Comparison of ENCODE assay signal across 32 mouse cellular contexts in the genomic region with DNA sequence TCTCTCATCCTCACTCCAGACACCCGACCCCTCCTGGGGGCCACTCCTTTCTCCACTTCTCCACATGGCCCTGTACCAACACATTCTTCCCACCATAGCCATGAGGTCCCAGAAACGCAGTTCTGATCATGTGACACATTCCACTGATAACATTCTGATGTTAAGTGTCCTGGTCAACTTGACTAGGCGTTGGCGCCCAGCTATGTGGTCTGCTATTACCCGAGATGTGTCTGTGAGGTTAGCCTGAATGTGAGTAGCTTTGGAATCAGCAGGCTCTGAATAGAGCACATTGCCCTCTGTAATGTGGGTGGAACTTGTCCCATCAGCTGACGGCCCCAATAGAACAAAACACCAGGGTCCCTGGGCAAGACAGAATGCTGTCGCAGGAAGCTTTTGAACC. TPM values are rescaled to one million over a fixed set of nuclear protein-coding genes. Genes with fewer than 3 reads are reported as not detected.
A peak's percentile ranks its signal among the peaks of the same experiment; 100 is the strongest.
DNase-seq lines count a peak whose midpoint lies in the region; ATAC-seq and TF ChIP-seq lines count a peak whose summit lies in the region.
"Had no signal": no experiment of that assay in that cellular context is flagged by ENCODE, and none has a peak within 500 bp of the region (broad histone marks: within the 10 kb centered on the region; RNA-seq: fewer than 3 reads in every experiment).

No protein-coding gene starts in this region.

- 0 out of 2 replicates have a peak, but pooled peaks have one; percentile 23 for ATAC-seq in heart, embryonic 14.5 days (ENCODE audit: insufficient number of reproducible peaks, insufficient read depth, low FRiP score, low read depth)
- ATAC-seq in heart, postnatal 0 days (ENCODE audit: insufficient read depth, low read depth), result peak; percentile 62
- no peak for ATAC-seq in heart, embryonic 12.5 days (ENCODE audit: insufficient number of reproducible peaks, low FRiP score)
- ATAC-seq: activated CD4-positive, CD25-positive, alpha-beta regulatory T cell, adult 4 months; CD4-positive, CD25-positive, alpha-beta regulatory T cell, adult 4 months; forebrain, embryonic 15.5 days; hindbrain, postnatal 0 days; inflammation-experienced regulatory T-cells, adult 6 months; intestine, embryonic 16.5 days had no signal

- no peak overlapping the region for H3K4me2 ChIP-seq in heart, embryonic 14.5 days (ENCODE audit: low read length)
- no peak overlapping the region for H3K4me2 ChIP-seq in heart, postnatal 0 days (ENCODE audit: low read depth, low read length)
- H3K4me2 ChIP-seq in heart, embryonic 12.5 days, result no peak overlapping the region
- H3K4me2 ChIP-seq: embryonic facial prominence, embryonic 13.5 days; forebrain, embryonic 12.5 days; forebrain, embryonic 15.5 days; hindbrain, embryonic 14.5 days had no signal

- TF ChIP-seq EP300 in heart, postnatal 0 days (IDR thresholded peaks at IDR 0.05; ENCODE audit: low read depth), result no peak

- H3K4me3 ChIP-seq in heart, embryonic 10.5 days, result no peak overlapping the region
- H3K4me3 ChIP-seq in heart, embryonic 14.5 days (ENCODE audit: control insufficient read depth in 1 of 2, insufficient read depth in 1 of 2, low read depth in 1 of 2, low read length in 2 of 2), result no peak overlapping the region
- H3K4me3 ChIP-seq in heart, postnatal 0 days (ENCODE audit: low read depth, low read length), result no peak overlapping the region
- H3K4me3 ChIP-seq in heart, embryonic 12.5 days, result no peak overlapping the region
- H3K4me3 ChIP-seq: embryonic facial prominence, embryonic 10.5 days; embryonic facial prominence, embryonic 13.5 days; erythroblast, embryonic 14.5 days; forebrain, embryonic 12.5 days; forebrain, embryonic 15.5 days had no signal

- 49% methylated on average over 7 of the region's 7 CpGs for WGBS in heart, embryonic 10.5 days
- 28% methylated on average over 7 of the region's 7 CpGs for WGBS in heart, embryonic 14.5 days
- WGBS in heart, postnatal 0 days, result 35% methylated on average over 7 of the region's 7 CpGs
- 45% methylated on average over 7 of the region's 7 CpGs for WGBS in heart, embryonic 12.5 days

- H3K36me3 ChIP-seq in heart, embryonic 10.5 days, result no peaks in the 10 kb centered on the region
- H3K36me3 ChIP-seq in heart, embryonic 14.5 days (ENCODE audit: control insufficient read depth, insufficient read depth, low read length), result no peaks in the 10 kb centered on the region
- H3K36me3 ChIP-seq in heart, postnatal 0 days (replicated peaks; ENCODE audit: control insufficient read depth, insufficient read depth, low read length), result no peaks in the 10 kb centered on the region
- H3K36me3 ChIP-seq in heart, embryonic 12.5 days, result no peaks in the 10 kb centered on the region
- H3K36me3 ChIP-seq: embryonic facial prominence, embryonic 10.5 days; embryonic facial prominence, embryonic 13.5 days; forebrain, embryonic 12.5 days; forebrain, embryonic 15.5 days had no signal

- intact Hi-C loops in heart, postnatal 36 days (cut with DNase I), result no loop called here
- intact Hi-C loops in heart, postnatal 14 days (cut with DNase I), result no loop called here

- H3K9ac ChIP-seq in heart, embryonic 14.5 days (ENCODE audit: low read length), result no peak overlapping the region
- no peak overlapping the region for H3K9ac ChIP-seq in heart, postnatal 0 days (replicated peaks; ENCODE audit: low read depth, low read length)
- H3K9ac ChIP-seq in heart, embryonic 12.5 days, result no peak overlapping the region
- H3K9ac ChIP-seq: embryonic facial prominence, embryonic 13.5 days; forebrain, embryonic 12.5 days; forebrain, embryonic 15.5 days; hindbrain, embryonic 14.5 days had no signal

- no peaks in the 10 kb centered on the region for H3K9me3 ChIP-seq in heart, embryonic 10.5 days
- H3K9me3 ChIP-seq in heart, embryonic 14.5 days (ENCODE audit: control insufficient read depth, low read length), result no peaks in the 10 kb centered on the region
- no peaks in the 10 kb centered on the region for H3K9me3 ChIP-seq in heart, postnatal 0 days (replicated peaks; ENCODE audit: control insufficient read depth, low read length)
- H3K9me3 ChIP-seq in heart, embryonic 12.5 days (replicated peaks), result no peaks in the 10 kb centered on the region
- H3K9me3 ChIP-seq: embryonic facial prominence, embryonic 10.5 days; embryonic facial prominence, embryonic 13.5 days; forebrain, embryonic 12.5 days; forebrain, embryonic 15.5 days had no signal

- DNase-seq in heart, embryonic 10.5 days (ENCODE audit: low spot score), result no peak
- no peak for DNase-seq in heart, postnatal 36 days
- no peak for DNase-seq in heart, postnatal 14 days
- no peak for DNase-seq in heart, postnatal 0 days (ENCODE audit: low spot score)
- peak; percentile 25 for DNase-seq in ZHBTc4 (ENCODE audit: low read depth, low spot score)
- DNase-seq: adrenal gland, adult 8-10 months; adrenal gland, postnatal 25 days; cerebellum, adult 11-12 months; cerebellum, adult 8-10 months; cerebellum, postnatal 10 days; cerebellum, postnatal 36 days; embryo, embryonic 11 days; gastrocnemius, postnatal 10 days; heart, adult 11 months; heart, postnatal 10 days; kidney, adult 18-20 months had no signal

- peaks cover 7% of the 10 kb centered on the region; the same call in 1 of the 2 replicates for H3K27me3 ChIP-seq in heart, embryonic 10.5 days (ENCODE audit: insufficient read depth, poor library complexity, severe bottlenecking)
- H3K27me3 ChIP-seq in heart, embryonic 14.5 days (ENCODE audit: control insufficient read depth, insufficient read depth, low read length), result 0 out of 2 replicates have a peak, but pooled peaks cover 7% of the 10 kb centered on the region
- no peaks in the 10 kb centered on the region for H3K27me3 ChIP-seq in heart, postnatal 0 days (ENCODE audit: control insufficient read depth, insufficient read depth, low read length)
- 0 out of 2 replicates have a peak, but pooled peaks cover 19% of the 10 kb centered on the region for H3K27me3 ChIP-seq in heart, embryonic 12.5 days (replicated peaks)
- H3K27me3 ChIP-seq: embryonic facial prominence, embryonic 13.5 days; forebrain, embryonic 15.5 days had no signal

- peaks cover 49% of the 10 kb centered on the region for H3K4me1 ChIP-seq in heart, embryonic 10.5 days
- H3K4me1 ChIP-seq in heart, embryonic 14.5 days (ENCODE audit: control insufficient read depth in 2 of 2, insufficient read depth in 2 of 2, low read length in 2 of 2), result peaks cover 38 to 40% of the 10 kb centered on the region in 2 experiments
- H3K4me1 ChIP-seq in heart, postnatal 0 days (ENCODE audit: control insufficient read depth, insufficient read depth), result peaks cover 29% of the 10 kb centered on the region
- H3K4me1 ChIP-seq in heart, embryonic 12.5 days (replicated peaks), result peaks cover 37% of the 10 kb centered on the region
- H3K4me1 ChIP-seq: forebrain, embryonic 15.5 days had no signal

- H3K27ac ChIP-seq in heart, embryonic 10.5 days, result peak overlapping the region; percentile 6; the same call in 1 of the 2 replicates
- H3K27ac ChIP-seq in heart, embryonic 14.5 days (replicated peaks in 1 of 2; ENCODE audit: control insufficient read depth in 1 of 2, insufficient read depth in 1 of 2, low read depth in 2 of 2, low read length in 2 of 2), result no peak overlapping the region; a peak in 1 of 4 replicates
- no peak overlapping the region for H3K27ac ChIP-seq in heart, postnatal 0 days (ENCODE audit: low read depth)
- no peak overlapping the region for H3K27ac ChIP-seq in heart, embryonic 12.5 days (ENCODE audit: poor library complexity, severe bottlenecking)
- H3K27ac ChIP-seq: embryonic facial prominence, embryonic 10.5 days; embryonic facial prominence, embryonic 13.5 days; forebrain, embryonic 12.5 days; forebrain, embryonic 15.5 days; hindbrain, embryonic 14.5 days; hindbrain, postnatal 0 days had no signal

- no peak for TF ChIP-seq CTCF in heart, postnatal 0 days (IDR thresholded peaks at IDR 0.05; ENCODE audit: low read depth)

RNA-seq across cellular contexts. Expression of gene Bdkrb2, which starts 18.2 kb away (rescaled TPM):
- 1.4 and 2.4 TPM in 2 replicates for polyA plus RNA-seq in heart, embryonic 10.5 days (2016; fragmentation: Nextera tagmentation; extraction: Ambion mirVana)
- under 1 TPM; 0.38 to 0.56 TPM for total RNA-seq in heart, postnatal 36 days (2021)
- polyA plus RNA-seq in heart, embryonic 14.5 days (2014; fragmentation: Nextera tagmentation; extraction: Ambion mirVana), result 0.08 and 0.15 TPM in 2 replicates
- total RNA-seq in heart, postnatal 14 days (2021), result 1 to 10 TPM; 1.6 TPM
- total RNA-seq in heart, postnatal 0 days (2014; rRNA removed; ENCODE audit: low replicate concordance), result 0.54 and 4.0 TPM in 2 replicates
- polyA plus RNA-seq in heart, postnatal 0 days (2015; fragmentation: Nextera tagmentation; extraction: Ambion mirVana), result 0.60 and 0.71 TPM in 2 replicates
- 1.5 and 1.6 TPM in 2 replicates for polyA plus RNA-seq in heart, embryonic 12.5 days (2016; fragmentation: Nextera tagmentation; extraction: Ambion mirVana)
- total RNA-seq: MEL had no signal
- polyA plus RNA-seq: activated CD4-positive, CD25-positive, alpha-beta regulatory T cell, adult 4 months; CD4-positive, CD25-positive, alpha-beta regulatory T cell, adult 4 months; erythroblast, embryonic 14.5 days; inflammation-experienced regulatory T-cells, adult 6 months had no signal

RNA-seq across cellular contexts. Expression of gene Bdkrb1, which starts 58.0 kb away (rescaled TPM):
- 0.22 TPM in 1 of 2 replicates, not detected in the other for polyA plus RNA-seq in heart, embryonic 10.5 days (2016; fragmentation: Nextera tagmentation; extraction: Ambion mirVana)
- total RNA-seq in heart, postnatal 36 days (2021), result not detected
- polyA plus RNA-seq in heart, embryonic 14.5 days (2014; fragmentation: Nextera tagmentation; extraction: Ambion mirVana), result 0.15 TPM in 1 of 2 replicates, not detected in the other
- total RNA-seq in heart, postnatal 14 days (2021), result not detected
- not detected in 2 replicates for total RNA-seq in heart, postnatal 0 days (2014; rRNA removed; ENCODE audit: low replicate concordance)
- not detected in 2 replicates for polyA plus RNA-seq in heart, postnatal 0 days (2015; fragmentation: Nextera tagmentation; extraction: Ambion mirVana)
- polyA plus RNA-seq in heart, embryonic 12.5 days (2016; fragmentation: Nextera tagmentation; extraction: Ambion mirVana), result not detected in 2 replicates
- total RNA-seq: adrenal gland, adult 8-10 months; adrenal gland, postnatal 25 days; heart, postnatal 10 days; MEL had no signal
- polyA plus RNA-seq: embryonic facial prominence, embryonic 13.5 days; erythroblast, embryonic 14.5 days; forebrain, embryonic 12.5 days; hindbrain, embryonic 11.5 days; hindbrain, postnatal 0 days; kidney, embryonic 14.5 days had no signal
